16 mouse cellular contexts compared by ENCODE assay signal in the genomic region with DNA sequence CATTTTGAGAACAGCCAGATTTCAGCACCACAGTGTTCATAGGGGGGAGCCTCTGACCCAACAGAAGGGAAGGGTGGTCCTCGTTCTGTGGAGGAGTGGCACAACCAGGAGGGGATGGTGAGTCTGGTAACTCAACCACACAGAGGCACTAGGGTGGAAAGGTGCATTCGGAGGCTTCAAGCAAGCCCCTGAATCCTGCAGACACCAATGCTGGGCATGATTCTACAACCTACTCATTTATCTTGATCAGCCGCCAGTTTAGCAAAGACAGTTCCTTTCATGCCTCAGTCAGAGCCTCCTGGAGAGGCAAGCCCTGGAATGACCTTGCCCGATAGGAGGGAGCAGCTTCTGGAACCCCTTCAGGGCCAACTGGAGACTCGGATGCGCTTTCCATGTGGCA.
"Had no signal": no experiment of that assay in that cellular context is flagged by ENCODE, and none has a peak within 500 bp of the region (broad histone marks: within the 10 kb centered on the region; RNA-seq: fewer than 3 reads in every experiment).

No protein-coding gene starts in this region.

- ATAC-seq: lung, postnatal 0 days; midbrain, embryonic 13.5 days; midbrain, embryonic 15.5 days had no signal

- H3K36me3 ChIP-seq: lung, embryonic 15.5 days; midbrain, embryonic 13.5 days; midbrain, embryonic 15.5 days; neural tube, embryonic 12.5 days; stomach, embryonic 15.5 days had no signal

- H3K4me3 ChIP-seq: lung, embryonic 15.5 days; megakaryocyte, embryonic 14.5 days; midbrain, embryonic 13.5 days; midbrain, embryonic 15.5 days; neural tube, embryonic 12.5 days; stomach, embryonic 15.5 days had no signal

- DNase-seq: lung, postnatal 14 days; lung, postnatal 36 days; right cerebral cortex, postnatal 14 days; thymus, adult 2 months; thymus, postnatal 25 days; thymus, postnatal 4 days had no signal

- H3K9me3 ChIP-seq: lung, embryonic 15.5 days; midbrain, embryonic 13.5 days; midbrain, embryonic 15.5 days; neural tube, embryonic 12.5 days; stomach, embryonic 15.5 days had no signal

- H3K27me3 ChIP-seq: lung, embryonic 15.5 days; megakaryocyte, embryonic 14.5 days; midbrain, embryonic 13.5 days; midbrain, embryonic 15.5 days; neural tube, embryonic 12.5 days; stomach, embryonic 15.5 days had no signal

- H3K4me2 ChIP-seq: lung, embryonic 15.5 days; midbrain, embryonic 11.5 days; midbrain, embryonic 13.5 days; midbrain, embryonic 15.5 days; neural tube, embryonic 12.5 days; stomach, embryonic 15.5 days had no signal

- H3K27ac ChIP-seq: lung, embryonic 15.5 days; macrophage; midbrain, embryonic 13.5 days; midbrain, embryonic 15.5 days; neural tube, embryonic 12.5 days; stomach, embryonic 15.5 days; stomach, postnatal 0 days had no signal

- H3K9ac ChIP-seq: lung, embryonic 15.5 days; midbrain, embryonic 13.5 days; midbrain, embryonic 15.5 days; neural tube, embryonic 12.5 days; stomach, embryonic 15.5 days had no signal

- H3K4me1 ChIP-seq: megakaryocyte, embryonic 14.5 days; midbrain, embryonic 13.5 days; midbrain, embryonic 15.5 days; neural tube, embryonic 12.5 days; stomach, embryonic 15.5 days had no signal
